Mouse (Mus musculus) E14TG2a.4 (cell line): ENCODE measurements around the gene Fam193a.

ENCODE experiments used
- H3K27me3 ChIP-seq: 2 replicates; pipeline ENCODE4 v1.6.1; 2014; ENCODE audit warnings: low read length, control low read depth; ENCODE audit not compliant: insufficient read depth
- H3K36me3 ChIP-seq: 2 replicates; pipeline ENCODE4 v1.6.1; 2014; ENCODE audit warnings: low read length, control low read depth; ENCODE audit not compliant: insufficient read depth
- H3K4me1 ChIP-seq: replicated peaks from 2 replicates; pipeline ENCODE4 v1.6.1; 2014; ENCODE audit warnings: low read depth, low read length, control low read depth
- H3K4me3 ChIP-seq: replicated peaks from 2 replicates; pipeline ENCODE4 v1.5.1; 2014; ENCODE audit warnings: mild to moderate bottlenecking, low read length
- H3K9me3 ChIP-seq: 2 replicates; pipeline ENCODE4 v1.6.1; 2014; ENCODE audit warnings: low read length, control low read depth
- CTCF ChIP-seq: conservative IDR thresholded peaks from 2 replicates; pipeline ENCODE4 v1.5.1; 2014; ENCODE audit warnings: low read length
- NANOG ChIP-seq: IDR thresholded peaks from 2 replicates; pipeline ENCODE4 v1.6.1; 2014; ENCODE audit warnings: borderline replicate concordance, low read length, mixed read lengths
- POU5F1 ChIP-seq: IDR thresholded peaks from 2 replicates; pipeline ENCODE4 v1.6.1; 2014; ENCODE audit warnings: low read length, borderline replicate concordance

The Fam193a gene

DNA sequence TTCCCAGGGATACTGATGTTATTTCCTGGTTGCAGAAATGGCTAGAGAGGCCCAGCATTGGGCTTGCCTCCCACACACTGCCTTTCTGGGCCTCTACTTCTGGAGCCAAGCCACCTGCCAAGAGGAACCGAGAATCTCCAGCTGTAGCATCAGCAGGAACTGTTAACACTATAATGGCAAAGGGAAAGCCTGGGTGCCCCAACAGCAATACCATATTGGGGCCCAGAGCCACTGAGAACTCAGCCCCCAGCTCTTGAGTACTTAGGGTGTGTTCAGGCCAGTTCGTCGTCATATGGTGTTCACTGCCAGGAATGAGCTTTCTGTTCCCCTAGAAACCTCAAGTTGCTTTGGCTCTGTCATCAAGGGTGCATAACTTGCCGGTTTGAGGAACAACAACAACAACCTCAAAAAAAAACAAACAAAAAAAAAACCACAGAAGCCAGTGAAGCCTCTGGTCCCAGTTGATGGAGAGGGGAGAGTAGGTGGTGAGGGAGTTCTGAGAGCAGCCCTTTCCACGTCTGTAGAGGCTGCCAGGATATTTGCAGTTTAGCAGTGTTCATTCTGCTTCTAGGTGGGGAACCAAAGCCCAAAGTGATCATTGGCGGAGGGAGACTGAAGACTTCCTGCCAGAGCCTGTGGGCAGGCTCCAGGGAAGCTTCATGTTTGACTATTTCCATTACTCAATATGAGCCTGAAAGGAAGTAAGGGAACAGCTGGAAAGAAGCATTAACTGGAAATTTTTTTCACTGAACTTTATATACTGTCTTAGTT lies 117.8 kb downstream of the Fam193a start:
- Histone ChIP-seq H3K27me3 (no peaks in the 10 kb centered on the region), H3K36me3 (peaks cover 27% of the 10 kb centered on the region), H3K4me3 (no peak overlapping the region), H3K4me1 (peaks cover 16% of the 10 kb centered on the region), H3K9me3 (no peaks in the 10 kb centered on the region)
- TF ChIP-seq CTCF, result no peak
- no peak for TF ChIP-seq POU5F1
- no peak for TF ChIP-seq NANOG

GRCm38 (mm10) chr5:34488741-34489417 lies 119.1 kb downstream of the Fam193a start:
- H3K9me3 ChIP-seq, result no peaks in the 10 kb centered on the region
- no peaks in the 10 kb centered on the region for H3K27me3 ChIP-seq
- H3K36me3 ChIP-seq, result peaks cover 26% of the 10 kb centered on the region
- H3K4me1 ChIP-seq, result peaks cover 16% of the 10 kb centered on the region
- no peak overlapping the region for H3K4me3 ChIP-seq
- no peak for TF ChIP-seq NANOG
- no peak for TF ChIP-seq CTCF
- no peak for TF ChIP-seq POU5F1

DNA sequence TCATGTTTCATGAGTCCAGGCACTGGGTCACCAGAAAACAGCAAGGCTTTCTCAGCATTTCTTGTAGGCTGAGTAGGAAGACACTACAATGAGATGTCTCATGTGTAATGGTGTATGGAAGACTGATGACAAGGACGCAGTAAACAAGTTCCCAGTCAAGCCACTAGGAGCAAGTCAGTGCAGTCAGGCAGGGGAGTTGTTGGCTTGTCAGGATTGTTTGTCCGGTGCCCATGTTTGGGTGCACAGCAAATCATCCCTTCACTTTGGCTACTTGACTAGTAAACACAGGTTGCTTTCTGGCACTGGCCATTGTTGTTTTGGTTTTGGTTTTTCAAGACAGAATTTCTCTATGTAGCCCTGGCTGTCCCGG lies 119.7 kb downstream of the Fam193a start:
- Histone ChIP-seq H3K27me3 (no peaks in the 10 kb centered on the region), H3K9me3 (no peaks in the 10 kb centered on the region), H3K4me3 (no peak overlapping the region), H3K4me1 (peaks cover 16% of the 10 kb centered on the region), H3K36me3 (peaks cover 25% of the 10 kb centered on the region)
- TF ChIP-seq NANOG, result no peak
- TF ChIP-seq CTCF, result no peak
- no peak for TF ChIP-seq POU5F1

- Histone ChIP-seq H3K9me3 (no peaks in the 10 kb centered on the region), H3K36me3 (peaks cover 46% of the 10 kb centered on the region), H3K4me3 (no peak overlapping the region), H3K27me3 (no peaks in the 10 kb centered on the region), H3K4me1 (peaks cover 18% of the 10 kb centered on the region; the same call in 1 of the 2 replicates)
- TF ChIP-seq NANOG, result no peak
- no peak for TF ChIP-seq CTCF
- no peak for TF ChIP-seq POU5F1
These were observed 127.0 kb downstream of the Fam193a start for GRCm38 (mm10) chr5:34496745-34497144.

GRCm38 (mm10) chr5:34500886-34501285 lies 131.2 kb downstream of the Fam193a start:
- peaks cover 18% of the 10 kb centered on the region; the same call in 1 of the 2 replicates for H3K4me1 ChIP-seq
- H3K36me3 ChIP-seq, result peaks cover 65% of the 10 kb centered on the region
- no peak overlapping the region for H3K4me3 ChIP-seq
- H3K9me3 ChIP-seq, result no peaks in the 10 kb centered on the region
- H3K27me3 ChIP-seq, result no peaks in the 10 kb centered on the region
- TF ChIP-seq POU5F1, result no peak
- TF ChIP-seq CTCF, result no peak
- no peak for TF ChIP-seq NANOG

GRCm38 (mm10) chr5:34501588-34501987 lies 131.9 kb downstream of the Fam193a start:
- peaks cover 59% of the 10 kb centered on the region for H3K36me3 ChIP-seq
- H3K4me3 ChIP-seq, result no peak overlapping the region
- peaks cover 14% of the 10 kb centered on the region; the same call in 1 of the 2 replicates for H3K4me1 ChIP-seq
- H3K9me3 ChIP-seq, result no peaks in the 10 kb centered on the region
- TF ChIP-seq POU5F1 (no peak), NANOG (no peak), CTCF (no peak)
- H3K27me3 ChIP-seq, result no peaks in the 10 kb centered on the region

DNA sequence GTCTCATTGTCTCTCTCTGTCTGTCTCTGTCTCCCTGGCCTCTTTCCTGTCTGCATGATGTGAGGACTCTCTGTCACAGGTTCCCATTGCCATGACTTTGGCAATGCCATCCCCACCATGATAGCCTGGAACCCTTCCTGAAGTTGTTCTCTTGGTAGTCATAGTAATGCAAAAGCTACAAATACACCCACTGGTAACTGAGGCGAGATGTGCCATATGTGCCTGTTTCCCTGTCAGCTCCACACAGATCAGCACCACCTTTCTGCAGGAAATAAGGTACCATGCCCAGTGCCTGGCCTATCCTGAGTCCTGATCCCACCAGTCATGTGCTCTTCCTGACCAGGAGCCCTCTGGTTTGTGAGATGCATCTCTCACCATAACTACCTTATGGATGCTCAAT lies 132.7 kb downstream of the Fam193a start:
- Histone ChIP-seq H3K4me3 (no peak overlapping the region), H3K36me3 (peaks cover 52% of the 10 kb centered on the region), H3K27me3 (no peaks in the 10 kb centered on the region), H3K4me1 (peaks cover 13% of the 10 kb centered on the region; the same call in 1 of the 2 replicates), H3K9me3 (no peaks in the 10 kb centered on the region)
- TF ChIP-seq NANOG (no peak), POU5F1 (no peak), CTCF (no peak)

DNA sequence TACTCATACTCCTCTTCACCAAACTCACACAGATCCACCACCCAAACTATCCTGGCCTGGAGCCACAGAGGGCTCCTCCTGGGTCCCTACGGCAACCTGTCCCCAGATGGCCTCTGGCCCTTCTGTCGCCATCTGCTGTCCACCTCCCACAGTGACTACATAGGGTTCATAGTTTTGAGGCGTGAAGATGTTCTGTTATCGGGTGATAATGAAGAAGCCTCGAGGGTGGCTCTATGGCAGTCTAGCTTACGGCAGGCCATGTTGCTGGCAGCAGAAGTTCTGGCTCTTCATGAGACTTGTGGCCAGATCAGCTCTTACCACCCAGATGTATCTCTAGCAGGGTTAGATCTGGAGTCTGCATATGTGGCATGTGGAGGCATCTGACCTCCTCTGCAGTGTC lies 133.1 kb downstream of the Fam193a start:
- TF ChIP-seq POU5F1 (no peak), NANOG (no peak), CTCF (no peak)
- no peak overlapping the region for H3K4me3 ChIP-seq
- H3K9me3 ChIP-seq, result no peaks in the 10 kb centered on the region
- peaks cover 13% of the 10 kb centered on the region; the same call in 1 of the 2 replicates for H3K4me1 ChIP-seq
- peaks cover 48% of the 10 kb centered on the region for H3K36me3 ChIP-seq
- no peaks in the 10 kb centered on the region for H3K27me3 ChIP-seq
